Mouse (Mus musculus) skeletal muscle tissue, adult 2 months (tissue): Measurements from ENCODE around the gene Slc25a44.
"Not testable (repeated sequence)": the region's sequence is repeated elsewhere in the genome, so short reads cannot be mapped to it uniquely, and the experiment has no call there.

Experiments used
- DNase-seq: peaks from one replicate; pipeline ENCODE4 v3.0.0-alpha.2; 2012; ENCODE audit warnings: low read depth, low spot score

Slc25a44 gene

DNA sequence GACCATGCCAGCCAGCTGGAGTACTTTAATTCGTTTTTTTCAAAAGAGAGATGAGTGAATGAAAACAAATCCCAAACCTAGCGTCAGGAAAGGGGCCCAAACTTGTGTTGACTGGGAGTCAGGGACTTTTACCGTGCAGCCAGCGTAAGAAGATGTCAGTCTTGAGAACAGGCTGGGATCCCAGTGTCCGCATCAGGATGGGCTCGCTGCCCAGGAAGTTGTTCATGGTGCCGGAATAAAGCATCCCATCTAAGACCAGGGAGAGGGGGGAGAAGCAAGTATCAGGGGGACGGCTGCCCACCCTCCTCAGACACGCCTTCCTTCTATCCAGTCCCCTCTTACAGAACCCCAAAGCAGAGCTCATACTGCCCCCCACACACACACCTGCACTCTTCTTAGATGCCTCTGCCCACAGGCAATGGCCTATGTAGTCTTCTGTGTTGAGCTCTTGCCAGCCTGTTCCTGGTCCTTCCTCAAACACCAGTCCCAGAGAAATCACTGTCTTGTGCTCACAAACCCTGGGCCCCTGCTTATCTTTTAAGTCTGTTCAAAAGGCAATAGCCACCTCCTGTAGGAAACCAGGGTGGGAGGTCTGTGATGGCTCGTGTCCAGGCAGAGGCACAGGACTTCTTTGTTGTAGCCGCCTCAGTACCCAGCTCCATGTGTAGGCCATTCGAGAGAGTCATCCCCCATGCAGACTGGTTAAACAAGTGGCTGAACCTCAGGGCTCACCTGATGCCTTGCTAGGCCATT is 25.6 kb upstream of the Slc25a44 start:
- DNase-seq: no peak

DNA sequence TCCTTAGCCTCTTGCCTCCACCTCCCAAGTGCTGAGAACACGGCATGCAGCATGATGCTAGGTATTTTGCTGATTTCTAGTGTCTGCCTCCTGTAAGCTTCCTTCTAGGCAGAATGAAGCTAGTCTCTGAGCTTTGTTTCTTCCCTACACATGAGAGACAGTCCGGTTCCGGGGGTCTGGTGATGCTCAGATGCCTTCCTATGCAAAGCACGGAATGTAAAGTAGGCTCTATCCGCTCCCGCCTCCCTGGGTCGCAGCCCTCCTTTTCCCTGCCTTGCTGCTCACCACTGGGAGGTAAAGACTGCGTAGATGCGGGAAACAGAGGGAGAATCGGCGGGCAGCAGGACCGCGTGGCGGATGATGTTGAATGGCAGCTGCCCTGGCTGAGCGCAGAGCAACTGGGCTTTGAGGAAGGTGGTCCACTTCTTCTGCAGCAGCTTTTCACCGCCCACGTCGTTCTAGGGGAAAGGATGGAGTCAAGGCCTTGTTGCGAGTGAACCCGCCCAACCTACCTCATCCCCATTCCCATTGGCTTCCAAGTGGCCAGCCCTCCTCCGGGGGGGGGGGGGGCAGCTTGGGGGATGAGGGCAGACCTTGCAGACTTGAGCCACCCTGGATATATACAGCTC is 24.6 kb upstream of the Slc25a44 start:
- no peak for DNase-seq

DNA sequence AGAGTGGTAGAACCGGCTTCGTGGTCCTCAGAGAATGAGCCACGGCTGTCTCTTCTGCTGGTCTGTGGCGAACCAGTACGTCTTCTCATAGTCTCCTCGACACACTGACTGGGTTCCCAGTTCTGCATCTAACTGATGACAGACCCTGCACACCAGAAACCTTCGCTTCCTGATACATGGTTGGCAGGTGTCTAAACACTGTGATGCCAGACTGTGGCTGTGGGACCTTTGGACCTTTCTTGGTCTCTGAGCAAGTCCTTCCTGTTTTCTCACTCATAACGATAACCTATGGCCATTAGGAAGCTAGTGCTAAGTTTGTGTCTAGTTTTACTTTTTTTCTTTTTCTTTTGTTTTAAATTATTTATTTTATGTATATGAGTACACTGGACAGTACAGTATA is 23.5 kb upstream of the Slc25a44 start:
- no peak for DNase-seq

DNA sequence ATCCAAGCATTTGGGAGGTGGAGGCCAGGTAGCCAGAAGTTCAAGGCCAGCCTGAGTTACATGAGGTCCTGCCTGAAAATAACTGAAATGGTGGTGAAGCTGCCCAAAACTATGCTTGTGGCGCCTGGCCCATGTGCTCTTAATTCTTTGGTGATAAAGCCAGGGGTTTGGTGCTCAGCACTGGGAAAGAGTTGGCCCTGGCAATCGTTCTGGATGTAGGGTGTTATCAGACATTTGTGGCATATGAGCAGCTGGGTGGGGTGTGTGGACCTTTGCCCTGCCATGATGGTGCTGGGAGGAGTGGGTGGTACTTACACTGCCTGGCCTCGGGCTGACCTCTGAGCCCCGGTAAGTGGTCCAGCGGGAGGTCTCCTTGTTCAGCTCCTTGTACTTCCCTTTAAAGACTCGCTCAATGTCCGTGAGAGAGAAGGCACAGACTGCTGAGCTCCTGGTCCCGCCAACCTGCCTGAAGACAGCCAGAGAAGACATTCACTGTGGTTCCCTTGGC is 22.8 kb upstream of the Slc25a44 start:
- no peak for DNase-seq

DNA sequence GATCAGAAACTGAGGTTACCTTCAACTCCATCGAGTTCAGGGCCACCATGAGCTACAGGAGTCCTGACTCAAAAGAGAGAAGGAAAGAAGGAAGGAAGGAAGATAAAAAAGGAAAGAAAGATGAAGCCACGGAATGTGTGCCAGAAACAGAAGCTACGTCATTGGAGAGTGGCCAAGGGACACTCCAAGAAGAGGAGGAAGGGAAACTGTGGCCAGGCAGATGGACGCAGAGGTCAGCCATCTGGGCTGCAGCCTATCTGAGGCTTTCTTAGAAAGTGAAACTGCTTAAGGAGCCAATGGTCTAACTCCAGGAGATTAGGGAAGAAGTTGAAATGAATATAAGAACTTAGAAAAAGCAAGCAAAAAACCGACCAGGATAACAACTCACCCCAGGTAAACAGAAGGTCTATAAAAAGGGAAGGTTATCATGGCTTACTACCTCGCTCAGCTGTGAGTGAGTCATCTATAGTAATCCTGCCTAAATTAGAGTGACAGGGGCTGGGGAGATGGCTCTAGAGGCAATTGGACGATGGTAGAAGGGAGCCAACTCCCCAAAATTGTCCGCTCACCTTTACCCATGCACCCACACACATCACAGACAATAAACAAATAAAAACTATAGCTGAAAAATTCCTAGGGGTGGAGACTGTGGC is 21.7 kb upstream of the Slc25a44 start:
- DNase-seq: peak; percentile 59

DNA sequence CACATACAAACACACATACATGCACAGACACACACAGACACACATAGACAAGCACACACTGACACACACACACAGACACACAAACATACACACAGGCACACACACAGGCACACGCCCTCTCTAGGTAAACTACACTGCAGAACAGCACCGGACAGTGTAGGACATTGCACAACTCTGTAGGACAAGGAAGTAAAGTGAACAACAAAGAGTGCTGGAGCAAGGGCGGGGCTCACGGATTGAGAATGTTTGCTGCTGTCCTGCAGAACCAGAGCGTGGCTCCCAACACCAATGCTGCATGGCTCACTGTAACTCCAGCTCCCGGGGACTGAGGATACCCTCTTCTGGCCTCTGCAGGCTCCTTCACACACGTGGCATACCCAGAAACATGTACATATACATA is 17.9 kb upstream of the Slc25a44 start:
- no peak for DNase-seq

DNA sequence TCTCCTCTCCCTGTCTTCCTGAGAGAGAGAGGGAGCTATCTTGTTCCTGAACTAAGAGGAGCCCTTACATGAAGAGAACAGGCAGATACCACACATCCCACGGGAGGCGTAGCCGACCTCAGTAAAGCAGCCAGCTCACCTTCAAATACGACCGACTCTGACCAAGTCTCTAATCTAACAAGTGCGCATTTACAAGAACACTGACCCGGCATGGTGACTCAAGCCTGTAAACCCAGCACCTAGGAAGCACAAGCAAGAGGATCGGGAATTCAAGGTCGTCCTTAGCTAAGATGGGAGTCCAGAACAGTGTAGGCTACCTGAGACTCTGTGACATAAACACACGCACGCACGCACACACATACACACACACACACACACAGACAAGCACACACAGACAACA is 17.5 kb upstream of the Slc25a44 start:
- DNase-seq: no peak

DNA sequence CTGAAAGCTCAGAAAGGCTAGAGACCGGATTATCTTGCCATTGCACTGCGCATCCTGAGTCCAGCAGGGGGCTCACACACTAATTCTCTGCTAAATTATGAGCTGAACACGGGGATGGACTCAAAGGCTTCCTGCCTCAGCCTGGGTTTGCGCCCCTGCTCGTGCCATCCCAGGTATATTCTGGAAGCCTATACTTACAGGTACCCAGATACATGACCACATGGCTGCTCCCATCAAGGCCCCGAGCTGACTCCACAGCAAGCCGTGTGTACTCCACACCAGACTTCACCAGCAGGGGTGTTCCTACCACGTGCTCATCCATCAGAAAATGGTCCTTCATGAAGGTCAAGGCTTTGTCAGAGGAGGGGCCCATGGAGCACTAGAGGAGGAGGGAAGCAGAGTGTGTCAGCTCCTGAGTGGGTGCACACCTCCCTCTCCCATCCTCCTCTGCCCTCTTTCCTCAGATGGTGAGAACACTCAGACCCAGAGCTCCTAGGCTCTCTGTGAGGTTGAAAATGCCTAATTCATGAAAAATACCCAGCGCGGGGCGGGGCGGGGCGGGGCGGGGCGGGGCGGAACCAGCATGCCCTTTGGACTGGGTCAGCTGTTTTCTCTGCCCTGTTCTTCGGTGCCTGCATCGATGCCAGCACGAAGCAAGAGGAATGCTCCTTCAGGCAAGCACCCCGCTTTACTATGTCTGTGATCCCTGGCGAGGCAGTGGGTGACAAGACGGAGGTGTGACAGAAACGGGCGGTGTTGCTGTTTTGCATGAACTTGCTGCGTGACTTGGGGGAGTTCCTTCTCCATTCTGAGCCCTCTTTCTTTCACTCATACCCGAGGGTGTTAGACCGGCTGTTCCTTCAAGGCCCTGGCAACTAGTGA is 15.8 kb upstream of the Slc25a44 start:
- DNase-seq: no peak

DNA sequence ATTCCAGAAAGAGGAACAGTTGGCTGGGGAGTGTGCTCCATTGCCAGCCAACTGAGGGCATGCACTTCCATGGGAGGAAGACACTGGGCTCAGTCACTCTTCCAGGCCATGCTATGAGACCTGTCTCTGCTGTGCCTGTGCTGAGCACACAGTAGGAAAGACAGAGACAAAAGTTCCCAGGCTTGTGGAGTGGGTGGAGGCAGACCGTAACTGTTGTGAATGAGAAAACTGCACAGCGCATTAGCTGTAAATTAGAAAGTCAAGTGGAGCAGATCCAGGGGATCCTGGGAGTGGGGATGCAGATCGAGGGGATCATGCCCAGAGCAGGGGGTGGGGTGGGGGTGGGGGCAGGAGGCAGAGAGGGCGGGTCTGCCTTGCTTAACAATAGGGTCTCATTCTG is 14.6 kb upstream of the Slc25a44 start:
- no peak for DNase-seq

DNA sequence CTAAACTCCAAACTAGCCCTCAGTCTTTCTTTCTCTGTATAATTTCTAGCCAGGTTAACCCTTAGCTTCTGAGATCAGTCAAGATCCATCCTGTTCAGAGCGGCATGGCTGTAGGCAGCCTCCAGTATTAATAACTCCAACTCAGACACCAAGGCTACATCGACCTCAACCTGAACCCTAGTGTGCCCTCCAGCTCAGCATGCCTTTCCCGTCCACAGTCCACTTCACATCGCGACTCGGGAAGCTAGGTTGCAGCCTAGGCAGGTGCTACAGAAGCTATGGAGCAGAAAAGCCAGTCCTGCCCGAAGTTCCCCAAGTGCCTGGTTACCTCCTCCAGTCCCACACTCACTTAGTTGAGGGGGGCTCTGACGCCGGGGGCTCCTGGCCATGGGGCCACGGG is 12.5 kb upstream of the Slc25a44 start:
- DNase-seq: no peak

DNA sequence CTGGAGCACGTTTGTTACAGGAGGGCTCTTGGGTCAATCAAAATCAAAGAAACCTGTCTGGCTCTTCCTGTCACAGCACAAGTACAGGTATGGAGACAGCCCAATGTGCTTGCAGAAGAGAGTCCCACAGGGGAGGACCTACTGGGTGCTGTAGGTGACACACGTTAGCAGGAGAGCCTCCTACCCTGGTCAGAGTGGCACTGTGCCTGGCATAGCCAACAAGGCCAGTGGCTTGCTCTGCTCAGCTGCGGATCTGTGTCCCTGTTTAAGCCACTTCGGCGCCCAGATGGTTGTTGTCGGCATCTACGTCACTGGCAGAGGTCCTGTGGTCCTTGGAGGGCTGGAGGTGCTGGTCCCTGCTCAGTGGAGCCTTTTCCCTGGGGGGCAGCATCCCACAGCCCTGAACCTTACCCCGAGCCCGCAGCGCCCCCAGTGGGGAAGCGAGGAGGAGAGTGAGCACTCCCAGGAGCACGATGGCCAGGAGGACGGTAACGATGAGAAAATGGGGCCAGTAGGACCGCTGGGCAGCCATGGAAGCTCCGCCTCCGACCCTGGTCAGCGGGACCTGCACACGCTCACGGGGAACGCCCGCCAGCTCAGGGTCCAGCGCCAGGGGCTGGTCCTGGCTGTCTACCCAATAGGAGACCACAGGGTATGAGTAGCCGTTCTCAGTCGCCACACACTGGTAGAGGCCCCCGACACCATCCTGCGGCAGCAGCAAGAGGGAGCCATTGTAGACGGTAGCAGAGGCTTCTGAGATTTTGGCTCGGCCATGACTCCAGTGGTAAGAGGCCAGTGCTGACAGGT is 11.7 kb upstream of the Slc25a44 start:
- DNase-seq: no peak

DNA sequence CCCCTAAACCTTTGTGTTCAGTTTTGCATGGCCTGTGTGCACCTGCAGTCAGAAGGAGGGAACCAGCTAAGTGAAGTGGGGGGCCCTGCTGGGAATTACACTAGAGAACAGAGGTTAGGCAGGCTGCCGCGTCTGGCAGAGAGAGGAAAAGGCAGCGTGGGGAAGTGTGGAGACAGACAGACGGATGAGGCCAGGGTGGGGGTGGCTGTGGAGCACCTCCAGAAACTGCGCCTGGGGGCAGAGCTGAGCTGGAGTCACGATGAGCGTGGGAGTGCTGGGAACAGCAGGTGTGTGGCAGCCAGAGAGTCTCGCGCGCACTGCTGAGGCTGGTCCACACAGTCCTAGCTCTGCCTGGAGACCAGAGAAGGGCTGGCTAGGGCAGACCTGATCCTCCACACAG is 10.6 kb upstream of the Slc25a44 start:
- no peak for DNase-seq

DNA sequence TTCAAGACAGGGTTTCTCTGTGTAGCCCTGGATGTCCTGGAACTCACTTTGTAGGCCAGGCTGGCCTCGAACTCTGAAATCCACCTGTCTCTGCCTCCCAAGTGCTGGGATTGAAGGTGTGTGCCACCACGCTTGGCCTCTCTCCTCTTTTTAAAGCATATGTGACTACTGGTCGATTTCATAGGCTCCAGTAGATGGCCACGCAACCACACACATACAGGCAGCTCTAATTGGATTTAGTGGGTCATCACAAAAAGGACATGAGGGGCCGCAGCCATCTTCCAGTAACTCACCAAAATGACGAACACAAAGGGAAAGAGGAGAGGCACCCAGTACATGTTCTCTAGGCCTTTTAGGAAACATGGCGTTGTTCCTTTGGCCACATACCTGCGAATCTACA is 3.7 kb upstream of the Slc25a44 start:
- DNase-seq: not testable (repeated sequence)

DNA sequence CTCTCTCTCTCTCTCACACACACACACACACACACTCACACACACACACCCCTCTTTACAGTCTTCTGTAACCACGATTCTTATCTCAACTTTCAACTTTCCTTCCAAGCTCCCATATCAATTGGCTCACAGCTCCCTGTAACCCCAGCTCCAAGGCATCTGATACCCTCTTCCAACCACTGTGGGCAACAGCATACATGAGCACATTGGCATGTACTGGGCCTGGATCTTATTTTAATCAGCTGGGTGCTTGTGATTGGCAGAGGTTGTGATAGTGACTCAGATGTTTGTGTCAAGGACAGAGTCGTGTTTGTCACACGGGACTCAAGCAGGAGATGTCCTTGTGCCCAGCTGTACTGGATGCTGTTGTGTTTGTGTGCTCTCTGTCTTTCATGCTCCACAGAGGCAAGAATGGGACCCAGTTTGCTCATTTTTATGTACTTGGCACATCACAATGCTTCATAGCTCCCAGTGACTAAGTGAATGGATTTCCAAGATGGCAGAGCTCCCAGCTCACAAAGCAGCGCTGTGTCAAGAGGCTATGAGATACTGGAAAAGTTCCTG is 2.5 kb upstream of the Slc25a44 start:
- DNase-seq: peak; percentile 67

DNA sequence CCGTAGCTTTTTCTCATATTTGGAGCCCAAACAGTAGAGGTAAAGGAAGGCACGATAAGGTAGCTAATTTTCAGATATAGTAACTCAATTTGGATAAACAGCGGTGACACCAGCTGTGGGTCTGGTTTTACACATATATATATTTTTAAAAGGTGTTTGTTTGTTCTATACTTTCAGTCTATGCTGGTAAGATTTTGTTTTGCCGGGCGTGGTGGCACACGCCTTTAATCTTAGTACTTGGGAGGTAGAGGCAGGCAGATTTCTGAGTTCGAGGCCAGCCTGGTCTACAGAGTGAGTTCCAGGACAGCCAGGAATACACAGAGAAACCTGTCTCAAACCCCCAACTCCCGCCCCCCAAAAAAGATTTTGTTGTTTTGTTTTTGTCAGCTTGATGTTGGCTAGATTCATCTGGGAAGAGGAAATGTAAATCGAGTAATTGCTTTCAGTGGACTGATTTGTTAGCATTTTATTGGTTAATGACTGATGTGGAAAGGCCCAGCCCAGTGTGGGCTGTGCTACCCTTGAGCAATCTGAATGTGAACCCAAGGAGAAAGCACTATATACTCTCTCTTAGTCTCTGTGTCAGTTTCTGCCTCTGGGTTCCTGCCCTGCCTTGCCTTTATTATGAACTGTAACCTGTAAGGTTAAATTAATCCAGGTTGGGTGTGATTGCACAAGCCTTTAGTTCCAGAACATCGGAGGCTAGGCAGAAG is 925 bp upstream of the Slc25a44 start:
- no peak for DNase-seq

DNA sequence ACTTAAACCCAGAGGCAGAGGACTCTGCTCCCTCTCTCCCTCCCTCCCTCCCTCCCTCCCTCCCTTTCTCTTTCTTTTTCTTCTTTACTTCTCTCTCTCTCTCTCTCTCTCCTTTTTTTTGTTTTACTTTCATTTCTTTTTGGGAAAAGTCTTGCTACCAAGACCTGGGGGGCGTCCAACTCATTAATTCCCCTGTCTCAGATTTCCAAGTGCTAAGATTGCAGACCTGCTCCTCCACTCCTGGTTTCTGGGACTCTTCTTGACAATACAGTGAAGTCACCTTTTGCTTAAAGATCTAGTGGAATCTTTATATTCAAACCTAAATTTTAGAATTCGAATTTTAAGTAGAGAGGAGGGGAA is 371 bp upstream of the Slc25a44 start:
- no peak for DNase-seq

DNA sequence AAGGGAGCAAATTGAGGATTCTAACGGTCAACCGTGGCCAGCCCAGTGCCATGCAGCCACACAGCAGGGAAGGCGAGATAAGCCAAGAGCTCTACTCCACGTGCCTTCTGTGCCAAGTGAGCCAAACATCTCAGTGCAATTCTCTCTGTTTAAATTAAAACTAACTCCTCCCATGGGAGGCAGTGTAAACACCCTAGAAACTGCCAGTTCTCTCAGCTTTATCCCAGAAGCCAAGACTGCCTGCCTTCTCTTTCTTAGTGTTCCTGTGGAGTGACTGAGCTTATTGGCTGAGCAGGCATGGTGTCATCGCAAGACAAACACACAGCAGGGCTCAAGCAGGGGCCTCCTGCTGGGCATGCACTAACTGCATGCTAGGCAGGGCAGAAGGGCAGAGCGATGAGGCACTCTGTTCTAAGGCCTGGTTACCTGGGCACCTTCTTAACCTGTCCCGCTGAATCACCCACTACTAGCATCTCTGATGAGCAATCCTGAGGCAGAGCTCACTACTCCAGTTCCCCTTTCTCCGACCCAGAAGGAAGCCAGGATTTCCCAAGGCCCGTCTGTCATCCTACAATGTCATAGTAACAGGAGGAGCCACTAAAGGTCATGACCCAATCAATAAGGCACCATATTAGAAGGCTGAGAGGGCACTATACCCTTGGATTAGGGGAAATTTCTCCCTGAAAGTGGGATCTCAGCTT is 2.8 kb downstream of the Slc25a44 start:
- no peak for DNase-seq

DNA sequence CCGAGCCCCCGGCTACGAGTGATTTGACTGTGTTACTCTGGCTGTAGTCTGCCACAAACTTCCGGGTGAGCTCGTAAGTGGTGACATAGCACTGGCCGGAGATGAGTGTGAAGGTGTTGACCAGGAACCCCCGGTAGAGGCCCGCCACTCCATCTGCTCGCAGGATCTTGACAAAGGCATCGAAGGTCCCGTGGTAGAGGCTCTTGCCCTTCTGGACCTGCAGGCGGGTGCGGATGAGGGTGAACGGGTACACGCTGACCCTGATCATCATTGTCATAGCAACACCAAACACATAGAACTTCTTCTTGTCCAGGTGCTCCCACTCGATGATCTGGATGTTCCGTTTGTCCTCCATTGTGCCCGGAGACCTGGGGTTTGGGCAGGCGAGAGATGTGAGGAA is 4.2 kb downstream of the Slc25a44 start:
- DNase-seq: no peak

DNA sequence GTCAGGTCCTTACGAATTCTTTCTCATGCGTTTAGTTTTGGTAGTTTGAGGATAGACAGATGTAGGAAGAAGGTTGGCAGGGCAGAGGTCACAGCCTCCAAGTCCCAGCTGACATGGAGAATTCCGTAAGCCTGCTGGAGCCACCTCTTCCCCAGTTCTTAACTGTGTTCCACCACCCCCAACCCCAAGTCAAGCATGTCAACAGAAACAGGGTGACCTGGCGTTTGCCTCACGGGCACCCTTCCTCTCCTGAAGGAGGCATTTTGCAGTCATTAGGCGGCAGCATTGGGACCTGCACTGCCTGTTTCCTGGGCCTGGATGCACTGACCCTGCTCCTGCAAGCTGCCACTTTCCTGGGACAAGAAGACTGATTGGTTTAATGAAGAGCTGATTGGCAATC is 6.9 kb downstream of the Slc25a44 start:
- DNase-seq: no peak

DNA sequence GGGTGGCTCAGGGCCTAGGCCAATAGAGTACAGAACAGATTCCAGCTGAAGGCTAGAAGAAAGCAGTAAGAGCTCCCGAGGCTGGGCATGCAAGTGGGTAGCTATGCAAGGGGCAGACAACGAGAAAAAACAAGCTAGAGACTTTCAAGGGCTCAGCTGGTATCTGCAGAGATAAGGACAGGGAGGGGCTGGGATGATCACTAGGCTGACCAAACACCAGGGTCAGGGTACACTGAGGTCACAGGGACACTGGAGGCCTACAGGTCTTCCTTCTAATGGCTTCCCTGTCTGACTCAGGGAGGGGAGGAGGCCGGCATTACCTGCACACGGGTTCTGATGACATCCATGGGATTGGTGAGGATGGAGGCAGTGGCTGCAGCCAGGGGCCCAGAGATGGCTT is 9.3 kb downstream of the Slc25a44 start:
- no peak for DNase-seq
